Mouse (Mus musculus) G1E-ER4 (cell line): ENCODE data around the gene Sept3. TPM values are rescaled to one million over a fixed set of nuclear protein-coding genes. Genes with fewer than 3 reads are reported as not detected.

ENCODE experiments used
- GATA1 ChIP-seq: IDR thresholded peaks from one replicate; pipeline ENCODE4 v1.8.0; 2012; ENCODE audit warnings: low read length, inconsistent platforms
- polyA plus RNA-seq: library from polyadenylated mRNA; stranded (reverse); fragments of >175 nt; gene quantifications from 2 replicates; pipeline ENCODE4 v1.2.3, GENCODE M21; 2012

Sept3 gene
- polyA plus RNA-seq = not detected in 2 replicates

DNA sequence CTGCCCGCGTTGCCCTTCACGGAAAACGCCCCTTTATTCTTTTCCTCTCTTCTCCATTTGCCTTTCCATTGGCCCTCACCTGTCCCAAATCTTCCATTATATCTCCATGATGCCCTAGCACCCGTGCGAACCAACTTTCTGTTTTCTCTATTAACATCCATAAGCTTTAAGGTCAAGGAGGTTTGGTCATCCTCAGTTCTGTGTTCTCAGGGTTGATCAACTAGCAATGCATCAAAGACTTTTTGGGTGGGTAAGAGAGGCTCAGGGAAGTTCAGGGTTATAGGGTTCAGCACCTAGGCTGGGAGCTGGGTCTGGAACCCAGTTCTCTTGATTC, at the start of gene Sept3:
Sept3 (plus strand) TSS at position 301 of the 334 bp plus-strand sequence.
- no peak for TF ChIP-seq GATA1

GRCm38 (mm10) chr15:82225769-82226168, 48.9 kb upstream of the Sept3 start:
- no peak for TF ChIP-seq GATA1

DNA sequence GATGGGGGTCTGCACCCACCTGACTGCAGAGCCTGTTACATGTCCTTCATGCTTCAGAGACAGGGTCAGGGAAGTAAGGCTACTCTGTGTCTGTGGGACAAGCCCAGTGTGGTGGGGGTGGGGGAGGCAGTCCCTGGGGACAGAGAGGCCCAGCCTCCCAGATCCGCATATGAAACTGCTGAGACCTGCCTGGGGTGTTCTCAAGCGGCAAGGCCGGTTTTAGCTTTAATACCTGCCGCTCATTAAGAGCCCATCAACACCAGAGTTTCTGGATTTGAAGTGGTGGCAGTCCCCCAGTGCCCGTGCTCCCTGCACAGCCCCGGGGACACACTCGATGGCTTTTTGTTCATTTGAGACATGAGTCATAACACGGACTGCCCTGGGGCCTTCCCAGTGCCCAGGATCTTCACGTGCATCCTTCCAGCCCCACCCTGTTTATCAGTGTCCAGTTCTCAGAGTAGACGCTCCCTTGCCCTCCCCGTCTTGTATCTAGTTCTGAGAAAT, 45.1 kb upstream of the Sept3 start:
- TF ChIP-seq GATA1 = no peak

DNA sequence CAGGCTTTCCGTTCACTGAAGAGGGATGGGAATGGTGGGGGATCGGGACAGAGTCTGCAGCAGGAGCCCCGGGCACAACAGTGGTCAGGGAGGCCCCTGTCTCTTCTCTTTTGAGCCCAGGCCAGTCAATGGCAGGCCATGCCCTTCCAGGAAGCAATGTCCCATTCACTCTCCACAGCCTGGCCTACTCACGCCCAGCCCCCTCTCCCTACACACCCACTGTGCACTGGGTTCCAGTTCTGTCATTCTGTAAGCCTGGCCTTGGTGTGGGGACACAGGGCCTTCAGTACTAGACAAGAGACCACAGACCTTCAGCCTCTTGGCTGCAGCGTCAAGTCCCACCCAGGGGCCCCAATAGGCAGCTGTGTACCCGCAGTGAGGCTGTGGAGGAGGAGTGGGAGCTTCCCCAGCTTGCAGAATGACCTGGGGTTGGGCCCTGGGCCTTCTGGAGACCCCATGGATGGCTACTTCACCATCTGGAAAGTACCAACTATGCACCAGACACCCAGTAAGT, 44.5 kb upstream of the Sept3 start:
- TF ChIP-seq GATA1 = no peak

DNA sequence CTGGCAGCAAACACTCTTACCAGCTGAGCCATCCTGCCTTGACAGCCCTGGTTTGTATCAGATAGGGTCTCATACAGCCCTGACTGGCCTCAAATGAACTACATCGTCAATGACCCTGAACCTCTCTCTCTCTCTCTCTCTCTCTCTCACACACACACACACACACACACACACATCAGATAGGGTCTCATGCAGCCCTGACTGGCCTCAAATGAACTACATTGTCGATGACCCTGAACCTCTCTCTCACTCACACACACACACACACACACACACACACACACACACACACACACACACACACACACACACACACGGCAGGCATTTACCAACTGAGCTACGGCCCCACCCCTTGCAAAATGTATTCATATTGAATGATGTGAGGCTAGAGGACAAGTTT, 43.6 kb upstream of the Sept3 start:
- no peak for TF ChIP-seq GATA1

- no peak for TF ChIP-seq GATA1
Observed at GRCm38 (mm10) chr15:82231591-82232378, 42.9 kb upstream of the Sept3 start.

DNA sequence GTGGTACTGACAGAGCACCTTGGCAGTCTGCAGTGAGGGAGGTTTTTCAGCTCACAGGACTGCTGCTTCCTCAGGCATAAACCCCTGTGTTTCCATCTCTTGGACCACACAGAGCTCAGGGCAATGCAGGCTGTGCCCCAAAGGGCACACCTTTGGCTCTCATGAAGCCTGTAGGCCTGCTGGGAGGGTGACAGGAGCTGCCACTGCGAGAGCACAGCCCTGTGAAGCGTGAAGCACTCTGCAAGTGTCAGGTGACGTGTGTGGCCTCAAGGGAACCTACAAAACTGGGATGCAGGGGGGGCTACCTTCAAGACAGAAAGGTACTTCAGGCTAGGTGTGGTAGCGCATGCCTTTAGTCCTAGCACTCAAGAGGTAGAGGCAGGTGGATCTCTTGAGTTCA, 42.0 kb upstream of the Sept3 start:
- no peak for TF ChIP-seq GATA1

- TF ChIP-seq GATA1 = no peak
Observed at GRCm38 (mm10) chr15:82235661-82236060, 39.0 kb upstream of the Sept3 start.

DNA sequence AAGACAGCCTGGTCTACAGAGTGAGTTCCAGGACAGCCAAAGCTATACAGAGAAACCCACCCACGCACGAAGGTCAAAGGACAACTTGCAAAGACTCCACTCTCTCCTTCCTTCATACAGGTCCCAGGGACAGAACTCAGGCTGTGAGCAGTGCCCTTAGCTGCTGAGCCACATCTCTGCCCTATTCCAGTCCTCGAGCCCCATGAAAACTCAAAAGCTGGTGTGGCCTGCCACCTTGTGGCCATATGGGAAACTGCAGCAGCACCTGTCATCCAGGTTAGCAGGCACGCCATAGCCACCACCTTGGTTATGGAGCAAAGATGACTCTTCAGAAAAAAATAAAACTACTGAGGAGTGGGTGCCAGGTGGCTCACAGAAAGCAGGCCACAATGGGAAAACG, 38.1 kb upstream of the Sept3 start:
- TF ChIP-seq GATA1 = no peak

GRCm38 (mm10) chr15:82243311-82243710, 31.4 kb upstream of the Sept3 start:
- TF ChIP-seq GATA1 = no peak

- TF ChIP-seq GATA1 = no peak
Observed at GRCm38 (mm10) chr15:82243742-82244114, 31.0 kb upstream of the Sept3 start.

DNA sequence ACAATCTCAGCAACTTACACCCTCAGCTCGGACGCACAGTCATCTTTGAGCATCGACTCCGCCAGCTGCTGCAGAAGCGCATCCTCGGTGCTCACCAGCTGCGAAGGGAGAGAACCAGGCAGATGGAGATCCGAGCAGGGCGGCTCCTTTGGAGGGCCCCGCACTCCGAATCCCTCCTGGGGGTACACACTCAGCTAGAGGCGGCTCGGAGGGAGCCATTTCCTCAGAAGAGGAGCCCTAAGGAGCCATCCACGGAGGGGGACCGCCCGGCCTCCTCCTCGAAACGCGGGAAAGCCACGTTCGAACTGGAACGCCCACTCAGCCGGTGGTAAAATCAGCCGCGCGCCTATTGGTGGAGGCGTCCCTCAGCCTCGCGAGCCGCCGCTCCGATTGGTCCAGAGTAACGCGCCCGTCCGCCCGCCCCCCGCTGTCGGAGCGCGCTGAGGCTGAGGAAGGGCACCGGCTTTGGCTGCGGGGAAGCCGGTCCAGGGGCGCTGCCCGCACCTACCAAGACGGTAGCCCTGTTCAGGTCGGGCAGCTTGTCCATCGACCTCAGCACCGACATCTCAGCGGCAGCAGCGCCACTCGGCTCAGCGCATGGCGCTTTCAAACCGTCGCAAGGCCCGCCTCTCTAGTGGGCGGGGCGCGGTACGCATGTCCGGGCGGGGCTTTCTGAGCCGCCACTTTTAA, 30.4 kb upstream of the Sept3 start, which contains the start of gene Cenpm:
Cenpm (minus strand) TSS at position 634 of the 690 bp plus-strand sequence.
- TF ChIP-seq GATA1 = no peak

DNA sequence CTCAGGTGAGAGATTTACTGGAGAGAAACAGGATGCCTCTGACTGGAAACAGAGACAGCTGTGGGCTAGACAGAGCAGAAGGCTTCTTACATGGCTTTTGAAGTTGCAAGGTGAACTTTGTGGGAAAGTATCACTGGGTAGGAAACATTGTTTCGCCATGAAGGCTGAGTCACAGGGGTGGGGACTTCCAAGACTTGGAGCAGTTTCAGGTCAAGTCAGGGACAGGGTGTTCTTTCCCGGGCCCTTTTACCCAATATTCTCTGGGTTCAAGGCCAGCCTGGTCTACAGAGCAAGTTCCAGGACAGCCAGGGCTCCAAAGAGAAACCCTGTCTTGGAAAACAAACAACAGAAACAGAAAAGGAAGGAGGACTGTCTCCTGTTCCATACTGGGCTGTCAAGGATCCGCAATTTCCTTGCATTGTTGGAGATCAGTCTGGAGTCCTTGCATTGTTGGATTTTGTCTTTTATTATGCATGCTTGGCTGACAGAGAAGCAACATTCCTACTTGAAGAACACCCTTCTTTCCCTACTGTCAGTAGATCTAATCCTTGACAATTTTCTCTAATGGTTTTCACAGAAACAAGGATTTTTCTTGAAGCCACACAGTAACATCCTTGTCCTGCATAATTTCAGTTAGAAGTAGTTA, 27.4 kb upstream of the Sept3 start:
- no peak for TF ChIP-seq GATA1

GRCm38 (mm10) chr15:82251579-82251978, 23.1 kb upstream of the Sept3 start:
- TF ChIP-seq GATA1 = no peak

DNA sequence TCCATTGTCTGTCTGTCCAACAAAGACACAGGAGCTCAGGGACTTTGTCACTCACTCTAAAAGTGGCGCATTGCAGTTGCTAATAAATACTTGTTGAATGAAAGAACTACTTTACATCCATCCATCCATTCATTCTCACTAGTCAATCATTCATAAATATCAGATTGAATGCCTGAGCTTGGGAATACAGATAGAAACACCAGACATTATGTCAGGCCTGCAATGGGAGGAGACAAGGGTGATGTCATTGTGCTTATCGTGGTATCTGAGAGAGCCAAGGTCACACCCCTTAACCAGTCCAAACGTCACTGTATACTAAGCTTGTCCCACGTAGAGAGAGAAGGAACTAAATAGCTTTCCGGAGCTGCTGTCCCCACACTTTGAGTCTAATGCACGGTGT, 22.6 kb upstream of the Sept3 start, which contains the start of gene 1500009C09Rik:
1500009C09Rik (plus strand) TSS at position 301 of the 400 bp plus-strand sequence.
- TF ChIP-seq GATA1 = no peak

GRCm38 (mm10) chr15:82255248-82255647, 19.4 kb upstream of the Sept3 start:
- no peak for TF ChIP-seq GATA1
